Mouse (Mus musculus) c-Kit-positive CD71-positive TER-119-negative erythroid progenitor cells, embryonic 14.5 days (primary cell): Measurements from ENCODE around the gene Slc2a5.

Experiments
- DNase-seq: peaks from one replicate; pipeline ENCODE4 v3.0.0-alpha.2; 2013; ENCODE audit warnings: low read depth

Gene Slc2a5

GRCm38 (mm10) chr4:150102822-150103221 is 16.3 kb upstream of the Slc2a5 start:
- DNase-seq, result no peak

- no peak for DNase-seq
Observed at GRCm38 (mm10) chr4:150105671-150106070, 13.4 kb upstream of the Slc2a5 start.

- no peak for DNase-seq
Observed at GRCm38 (mm10) chr4:150106637-150107036, 12.4 kb upstream of the Slc2a5 start.

- DNase-seq, result no peak
Observed at GRCm38 (mm10) chr4:150109636-150110035, 9.4 kb upstream of the Slc2a5 start.

- DNase-seq, result no peak
Observed at GRCm38 (mm10) chr4:150110373-150110772, 8.7 kb upstream of the Slc2a5 start.

- DNase-seq, result peak; percentile 35
Observed at GRCm38 (mm10) chr4:150112867-150113266, 6.2 kb upstream of the Slc2a5 start.

GRCm38 (mm10) chr4:150114505-150115061 is 4.5 kb upstream of the Slc2a5 start:
- no peak for DNase-seq

- no peak for DNase-seq
Observed at GRCm38 (mm10) chr4:150117311-150117710, 1.8 kb upstream of the Slc2a5 start.

- peak; percentile 15 for DNase-seq
Observed at GRCm38 (mm10) chr4:150118163-150118562, 920 bp upstream of the Slc2a5 start.

- DNase-seq, result no peak
Observed at GRCm38 (mm10) chr4:150119640-150120039, 557 bp downstream of the Slc2a5 start.

GRCm38 (mm10) chr4:150120173-150120833 is 1.2 kb downstream of the Slc2a5 start:
- DNase-seq, result no peak

GRCm38 (mm10) chr4:150121430-150121829 is 2.3 kb downstream of the Slc2a5 start:
- no peak for DNase-seq

- no peak for DNase-seq
Observed at GRCm38 (mm10) chr4:150122476-150122875, 3.4 kb downstream of the Slc2a5 start.

- DNase-seq, result no peak
Observed at GRCm38 (mm10) chr4:150126373-150126772, 7.3 kb downstream of the Slc2a5 start.

GRCm38 (mm10) chr4:150127894-150128293 is 8.8 kb downstream of the Slc2a5 start:
- no peak for DNase-seq

GRCm38 (mm10) chr4:150128571-150128970 is 9.5 kb downstream of the Slc2a5 start:
- no peak for DNase-seq

GRCm38 (mm10) chr4:150130661-150131060 is 11.6 kb downstream of the Slc2a5 start:
- no peak for DNase-seq

- no peak for DNase-seq
Observed at GRCm38 (mm10) chr4:150132692-150133271, 13.7 kb downstream of the Slc2a5 start.

GRCm38 (mm10) chr4:150135254-150135653 is 16.2 kb downstream of the Slc2a5 start:
- no peak for DNase-seq

- peak; percentile 60 for DNase-seq
Observed at GRCm38 (mm10) chr4:150136693-150137092, 17.6 kb downstream of the Slc2a5 start.

- DNase-seq, result no peak
Observed at GRCm38 (mm10) chr4:150137368-150138083, 18.4 kb downstream of the Slc2a5 start.

GRCm38 (mm10) chr4:150138084-150138543 is 19.0 kb downstream of the Slc2a5 start:
- DNase-seq, result peak; percentile 84

GRCm38 (mm10) chr4:150139090-150139489 is 20.0 kb downstream of the Slc2a5 start:
- DNase-seq, result no peak
